Mouse (Mus musculus): ENCODE data around the gene Hoxd10. TPM values are rescaled to one million over a fixed set of nuclear protein-coding genes. Genes with fewer than 3 reads are reported as not detected.

Gene Hoxd10
- polyA plus RNA-seq, 1 experiment from 2014 or later, result not detected

- WGBS, result 2% methylated on average over 9 of the region's 9 CpGs
- Histone ChIP-seq H3K27ac (replicated peaks) (no peak overlapping the region), H3K4me3 (no peak overlapping the region), H3K9me3 (replicated peaks) (no peaks in the 10 kb centered on the region), H3K36me3 (no peaks in the 10 kb centered on the region), H3K27me3 (ENCODE audit: low read depth, poor library complexity, severe bottlenecking) (peaks cover 100% of the 10 kb centered on the region), H3K4me1 (peaks cover 21% of the 10 kb centered on the region)
- DNase-seq (ENCODE audit: low spot score), result no peak
Observed at GRCm38 (mm10) chr2:74731799-74732512, 40.2 kb downstream of the Hoxd10 start.

- Histone ChIP-seq H3K4me3 (no peak overlapping the region), H3K4me1 (peaks cover 14% of the 10 kb centered on the region; the same call in 1 of the 2 replicates), H3K27me3 (ENCODE audit: low read depth, poor library complexity, severe bottlenecking) (peaks cover 100% of the 10 kb centered on the region), H3K36me3 (no peaks in the 10 kb centered on the region), H3K27ac (replicated peaks) (no peak overlapping the region), H3K9me3 (replicated peaks) (no peaks in the 10 kb centered on the region)
- WGBS, result under 1% methylated on average over 52 of the region's 52 CpGs
- peak; percentile 51 for DNase-seq (ENCODE audit: low spot score)
Observed at GRCm38 (mm10) chr2:74732513-74733316, 41.0 kb downstream of the Hoxd10 start.

- peak; percentile 47 for DNase-seq (ENCODE audit: low spot score)
- Histone ChIP-seq H3K27me3 (ENCODE audit: low read depth, poor library complexity, severe bottlenecking) (peaks cover 100% of the 10 kb centered on the region), H3K4me3 (no peak overlapping the region), H3K4me1 (peaks cover 12% of the 10 kb centered on the region; the same call in 1 of the 2 replicates), H3K27ac (replicated peaks) (no peak overlapping the region), H3K36me3 (no peaks in the 10 kb centered on the region), H3K9me3 (replicated peaks) (no peaks in the 10 kb centered on the region)
- 0% methylated on average over 16 of the region's 16 CpGs for WGBS
Observed at GRCm38 (mm10) chr2:74733317-74733661, 41.6 kb downstream of the Hoxd10 start.

GRCm38 (mm10) chr2:74733765-74734164, 42.0 kb downstream of the Hoxd10 start:
- Histone ChIP-seq H3K9me3 (replicated peaks) (no peaks in the 10 kb centered on the region), H3K36me3 (no peaks in the 10 kb centered on the region), H3K4me1 (peaks cover 12% of the 10 kb centered on the region; the same call in 1 of the 2 replicates), H3K4me3 (no peak overlapping the region), H3K27ac (replicated peaks) (no peak overlapping the region), H3K27me3 (ENCODE audit: low read depth, poor library complexity, severe bottlenecking) (peaks cover 100% of the 10 kb centered on the region)
- DNase-seq (ENCODE audit: low spot score), result peak; percentile 55
- WGBS, result 0% methylated on average over 6 of the region's 6 CpGs

GRCm38 (mm10) chr2:74734451-74734850, 42.7 kb downstream of the Hoxd10 start:
- peaks cover 12% of the 10 kb centered on the region; the same call in 1 of the 2 replicates for H3K4me1 ChIP-seq
- peak; percentile 52 for DNase-seq (ENCODE audit: low spot score)
- H3K4me3 ChIP-seq, result no peak overlapping the region
- no peaks in the 10 kb centered on the region for H3K9me3 ChIP-seq (replicated peaks)
- under 1% methylated on average over 13 of the region's 13 CpGs for WGBS
- peaks cover 100% of the 10 kb centered on the region for H3K27me3 ChIP-seq (ENCODE audit: low read depth, poor library complexity, severe bottlenecking)
- H3K36me3 ChIP-seq, result no peaks in the 10 kb centered on the region
- H3K27ac ChIP-seq (replicated peaks), result no peak overlapping the region

GRCm38 (mm10) chr2:74734996-74735811, 43.5 kb downstream of the Hoxd10 start:
- DNase-seq (ENCODE audit: low spot score), result peak; percentile 50
- Histone ChIP-seq H3K27me3 (ENCODE audit: low read depth, poor library complexity, severe bottlenecking) (peaks cover 100% of the 10 kb centered on the region), H3K9me3 (replicated peaks) (no peaks in the 10 kb centered on the region), H3K4me1 (peaks cover 13% of the 10 kb centered on the region; the same call in 1 of the 2 replicates), H3K36me3 (no peaks in the 10 kb centered on the region), H3K27ac (replicated peaks) (no peak overlapping the region), H3K4me3 (no peak overlapping the region)
- WGBS, result under 1% methylated on average over 27 of the region's 27 CpGs

GRCm38 (mm10) chr2:74735851-74736687, 44.3 kb downstream of the Hoxd10 start:
- Histone ChIP-seq H3K4me1 (peaks cover 15% of the 10 kb centered on the region; the same call in 1 of the 2 replicates), H3K27ac (replicated peaks) (no peak overlapping the region), H3K36me3 (no peaks in the 10 kb centered on the region), H3K27me3 (ENCODE audit: low read depth, poor library complexity, severe bottlenecking) (peaks cover 100% of the 10 kb centered on the region), H3K9me3 (replicated peaks) (no peaks in the 10 kb centered on the region), H3K4me3 (peak overlapping the region; percentile 25; the same call in 1 of the 2 replicates)
- peak; percentile 63 for DNase-seq (ENCODE audit: low spot score)
- WGBS, result under 1% methylated on average over 42 of the region's 42 CpGs

- no peaks in the 10 kb centered on the region for H3K36me3 ChIP-seq
- peaks cover 100% of the 10 kb centered on the region for H3K27me3 ChIP-seq (ENCODE audit: low read depth, poor library complexity, severe bottlenecking)
- no peaks in the 10 kb centered on the region for H3K9me3 ChIP-seq (replicated peaks)
- H3K4me3 ChIP-seq, result no peak overlapping the region
- DNase-seq (ENCODE audit: low spot score), result peak; percentile 48
- peaks cover 15% of the 10 kb centered on the region; the same call in 1 of the 2 replicates for H3K4me1 ChIP-seq
- 3% methylated on average over 15 of the region's 15 CpGs for WGBS
- H3K27ac ChIP-seq (replicated peaks), result no peak overlapping the region
Observed at GRCm38 (mm10) chr2:74736688-74737577, 45.2 kb downstream of the Hoxd10 start.

- 3% methylated on average over 7 of the region's 7 CpGs for WGBS
- H3K27ac ChIP-seq (replicated peaks), result no peak overlapping the region
- no peaks in the 10 kb centered on the region for H3K36me3 ChIP-seq
- no peaks in the 10 kb centered on the region for H3K9me3 ChIP-seq (replicated peaks)
- H3K4me3 ChIP-seq, result no peak overlapping the region
- H3K27me3 ChIP-seq (ENCODE audit: low read depth, poor library complexity, severe bottlenecking), result peaks cover 100% of the 10 kb centered on the region
- H3K4me1 ChIP-seq, result peaks cover 15% of the 10 kb centered on the region; the same call in 1 of the 2 replicates
- peak; percentile 50 for DNase-seq (ENCODE audit: low spot score)
Observed at GRCm38 (mm10) chr2:74737578-74738070, 45.9 kb downstream of the Hoxd10 start.

GRCm38 (mm10) chr2:74738623-74739475, 47.1 kb downstream of the Hoxd10 start:
- peaks cover 10% of the 10 kb centered on the region; the same call in 1 of the 2 replicates for H3K4me1 ChIP-seq
- H3K27ac ChIP-seq (replicated peaks), result no peak overlapping the region
- no peaks in the 10 kb centered on the region for H3K36me3 ChIP-seq
- no peaks in the 10 kb centered on the region for H3K9me3 ChIP-seq (replicated peaks)
- under 1% methylated on average over 20 of the region's 20 CpGs for WGBS
- no peak overlapping the region for H3K4me3 ChIP-seq
- DNase-seq (ENCODE audit: low spot score), result peak; percentile 40
- peaks cover 100% of the 10 kb centered on the region for H3K27me3 ChIP-seq (ENCODE audit: low read depth, poor library complexity, severe bottlenecking)
